Mouse (Mus musculus) liver, postnatal 0 days (tissue): ENCODE measurements around the gene Gm20388. TPM values are rescaled to one million over a fixed set of nuclear protein-coding genes. Genes with fewer than 3 reads are reported as not detected.
"Not testable (repeated sequence)": the region's sequence is repeated elsewhere in the genome, so short reads cannot be mapped to it uniquely, and the experiment has no call there.

Source experiments
- ATAC-seq: fragments of 200-750 bp; cut with Nextera tagmentation; 2 replicates; pipeline ENCODE4 v1.8.0; 2017; ENCODE audit warnings: mild to moderate bottlenecking, moderate library complexity
- DNase-seq: peaks from one replicate; pipeline ENCODE4 v3.0.0-alpha.2; 2016
- H3K27ac ChIP-seq: fragments of 300-500 bp; sonication (generic); 2 replicates; pipeline ENCODE4 v1.5.1; 2014; ENCODE audit warnings: antibody characterized with exemption, moderate library complexity, mild to moderate bottlenecking, low read depth
- H3K27me3 ChIP-seq: fragments of 300-500 bp; sonication (generic); 2 replicates; pipeline ENCODE4 v1.6.1; 2014; ENCODE audit warnings: low read length, control low read depth, mixed read lengths; ENCODE audit not compliant: insufficient read depth
- H3K36me3 ChIP-seq: fragments of 300-500 bp; sonication (generic); replicated peaks from 2 replicates; pipeline ENCODE4 v1.6.1; 2014; ENCODE audit warnings: mild to moderate bottlenecking, control low read depth, low read length, moderate library complexity, mixed read lengths; ENCODE audit not compliant: insufficient read depth
- H3K4me1 ChIP-seq: fragments of 300-500 bp; sonication (generic); 2 replicates; pipeline ENCODE4 v1.6.1; 2014; ENCODE audit warnings: antibody characterized with exemption, mild to moderate bottlenecking, control low read depth; ENCODE audit not compliant: insufficient read depth
- H3K4me2 ChIP-seq: fragments of 300-500 bp; sonication (generic); 2 replicates; pipeline ENCODE4 v1.6.1; 2014; ENCODE audit warnings: low read depth, mild to moderate bottlenecking, low read length, moderate library complexity, mixed read lengths
- H3K4me3 ChIP-seq: fragments of 300-500 bp; sonication (generic); 2 replicates; pipeline ENCODE4 v1.5.1; 2014; ENCODE audit warnings: low read depth, low read length
- H3K9ac ChIP-seq: fragments of 300-500 bp; sonication (generic); replicated peaks from 2 replicates; pipeline ENCODE4 v1.6.1; 2014; ENCODE audit warnings: mild to moderate bottlenecking, moderate library complexity
- H3K9me3 ChIP-seq: fragments of 300-500 bp; sonication (generic); 2 replicates; pipeline ENCODE4 v1.6.1; 2016; ENCODE audit warnings: mild to moderate bottlenecking, control low read depth, low read length, mixed read lengths
- CTCF ChIP-seq: sonication (generic); IDR thresholded peaks from 2 replicates; pipeline ENCODE4 v1.5.1; 2016; ENCODE audit warnings: antibody characterized with exemption, low read depth
- EP300 ChIP-seq: IDR thresholded peaks from 2 replicates; pipeline ENCODE4 v1.6.1; 2016; ENCODE audit warnings: antibody characterized with exemption, low read depth, mild to moderate bottlenecking
- WGBS: fragments of 180-500 bp; shearing (Covaris S2); extraction: QIAGEN DNeasy Blood & Tissue Kit; methylation state at CpG from one replicate; pipeline ENCODE4 v1.1.7; 2014; ENCODE audit not compliant: insufficient replicate concordance; 5-methylcytosine and 5-hydroxymethylcytosine counted together
- polyA plus RNA-seq: library from polyadenylated mRNA; unstranded; fragments of >200 nt; fragmentation: Nextera tagmentation; extraction: Ambion mirVana; gene quantifications from 2 replicates; pipeline ENCODE4 v1.2.1, GENCODE M21; 2015

The Gm20388 gene
- polyA plus RNA-seq, 1 experiment from 2014 or later = not detected

DNA sequence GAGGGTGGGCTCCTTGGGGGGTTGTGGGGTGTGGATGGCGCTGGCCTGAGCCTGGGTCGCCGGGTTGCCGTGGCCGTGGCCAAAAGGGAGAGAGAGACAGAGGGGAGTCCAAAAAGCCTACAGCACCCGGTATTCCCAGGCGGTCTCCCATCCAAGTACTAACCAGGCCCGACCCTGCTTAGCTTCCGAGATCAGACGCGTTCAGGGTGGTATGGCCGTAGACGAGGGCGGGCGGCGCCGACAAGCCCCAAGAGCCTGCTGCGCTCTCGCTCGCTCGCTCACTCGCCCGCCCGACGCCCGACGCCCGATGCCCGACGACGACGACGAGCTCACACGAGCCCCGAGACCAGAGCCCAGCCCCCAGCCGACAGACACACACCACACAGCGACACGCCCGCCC is 3712.9 kb downstream of the Gm20388 start:
- not testable (repeated sequence) for H3K4me1 ChIP-seq, H3K9ac ChIP-seq, H3K4me3 ChIP-seq, H3K4me2 ChIP-seq, H3K36me3 ChIP-seq, H3K27ac ChIP-seq, DNase-seq, H3K9me3 ChIP-seq
- no CpG with 5 or more reads among the region's 39 CpGs for WGBS
- peaks cover 20% of the 10 kb centered on the region for H3K27me3 ChIP-seq
- peak; percentile 52; the same call in 1 of the 2 replicates for ATAC-seq

DNA sequence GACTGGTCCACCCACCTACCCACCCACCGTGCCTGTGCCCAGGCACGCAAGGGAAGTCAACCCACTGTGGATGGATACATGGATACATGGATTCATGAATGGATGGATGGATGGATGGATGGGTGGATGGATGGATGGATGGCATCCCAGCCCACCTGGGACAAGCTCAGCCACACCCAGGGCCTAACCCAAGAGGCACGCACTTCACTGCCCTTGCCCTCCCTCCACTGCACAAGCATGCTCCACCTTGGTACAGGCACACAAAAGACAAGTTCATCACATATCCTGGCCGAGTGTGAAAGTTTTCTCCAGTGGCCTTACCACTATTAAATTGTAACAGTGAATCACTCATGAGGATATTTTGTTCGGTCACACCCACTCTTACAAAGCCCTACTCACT is 3713.6 kb downstream of the Gm20388 start:
- no peak overlapping the region for H3K4me2 ChIP-seq
- no peaks in the 10 kb centered on the region for H3K36me3 ChIP-seq
- no peak for TF ChIP-seq EP300
- DNase-seq = no peak
- no peak for ATAC-seq
- peaks cover 4% of the 10 kb centered on the region for H3K4me1 ChIP-seq
- WGBS = 74% methylated on average over 5 of the region's 5 CpGs
- H3K9ac ChIP-seq = no peak overlapping the region
- no peak overlapping the region for H3K4me3 ChIP-seq
- H3K27me3 ChIP-seq = peaks cover 17% of the 10 kb centered on the region
- no peaks in the 10 kb centered on the region for H3K9me3 ChIP-seq
- H3K27ac ChIP-seq = no peak overlapping the region

DNA sequence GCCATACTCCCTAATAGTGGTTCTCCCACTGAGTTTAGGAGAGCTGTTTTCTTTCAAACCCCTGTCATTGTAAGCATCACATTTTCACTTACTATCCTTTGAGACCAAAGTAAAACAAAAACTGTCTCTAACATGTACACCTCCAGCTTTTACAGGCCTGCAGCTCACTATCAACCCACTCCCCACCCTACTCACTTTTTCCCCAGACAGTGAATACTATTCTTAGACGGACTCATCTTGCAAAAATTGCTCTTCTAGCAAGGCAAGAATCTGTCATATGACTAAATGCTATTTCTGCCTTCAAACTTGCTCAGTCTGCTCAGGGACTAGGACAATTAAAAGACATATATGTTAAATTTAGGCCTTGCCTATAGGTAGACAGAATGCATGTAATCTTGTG is 3714.1 kb downstream of the Gm20388 start:
- H3K9me3 ChIP-seq = no peaks in the 10 kb centered on the region
- 47% methylated on average over 1 of the region's 1 CpGs for WGBS
- no peak overlapping the region for H3K27ac ChIP-seq
- no peak for DNase-seq
- peaks cover 4% of the 10 kb centered on the region for H3K4me1 ChIP-seq
- peaks cover 17% of the 10 kb centered on the region for H3K27me3 ChIP-seq
- no peak for ATAC-seq
- H3K4me2 ChIP-seq = no peak overlapping the region
- H3K9ac ChIP-seq = no peak overlapping the region
- TF ChIP-seq CTCF = no peak
- TF ChIP-seq EP300 = no peak
- no peaks in the 10 kb centered on the region for H3K36me3 ChIP-seq
- no peak overlapping the region for H3K4me3 ChIP-seq

DNA sequence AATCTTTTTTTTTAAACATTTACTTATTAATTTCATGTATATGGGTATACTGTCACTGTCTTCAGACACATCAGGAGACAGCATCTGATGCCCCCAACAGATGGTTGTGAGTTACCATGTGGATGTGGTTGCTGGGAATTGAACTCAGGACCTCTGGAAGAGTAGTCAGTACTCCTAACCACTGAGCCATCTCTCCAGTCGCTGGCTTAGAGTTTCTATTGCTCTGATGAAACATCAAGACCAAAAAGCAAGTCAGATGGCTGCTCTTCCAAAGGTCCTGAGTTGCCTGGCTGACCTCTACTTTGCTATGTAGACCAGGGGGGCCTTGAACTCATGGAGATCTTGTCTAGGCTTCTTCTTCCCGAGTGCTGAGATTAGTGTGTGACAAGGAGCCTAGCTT is 3715.1 kb downstream of the Gm20388 start:
- Histone ChIP-seq H3K4me1 (peaks cover 4% of the 10 kb centered on the region), H3K4me3 (no peak overlapping the region), H3K36me3 (no peaks in the 10 kb centered on the region), H3K27ac (no peak overlapping the region), H3K9ac (no peak overlapping the region), H3K9me3 (no peaks in the 10 kb centered on the region), H3K27me3 (peaks cover 23% of the 10 kb centered on the region), H3K4me2 (no peak overlapping the region)
- DNase-seq (no peak), ATAC-seq (no peak)
- no peak for TF ChIP-seq CTCF
- no peak for TF ChIP-seq EP300
- 37% methylated on average over 2 of the region's 2 CpGs for WGBS

DNA sequence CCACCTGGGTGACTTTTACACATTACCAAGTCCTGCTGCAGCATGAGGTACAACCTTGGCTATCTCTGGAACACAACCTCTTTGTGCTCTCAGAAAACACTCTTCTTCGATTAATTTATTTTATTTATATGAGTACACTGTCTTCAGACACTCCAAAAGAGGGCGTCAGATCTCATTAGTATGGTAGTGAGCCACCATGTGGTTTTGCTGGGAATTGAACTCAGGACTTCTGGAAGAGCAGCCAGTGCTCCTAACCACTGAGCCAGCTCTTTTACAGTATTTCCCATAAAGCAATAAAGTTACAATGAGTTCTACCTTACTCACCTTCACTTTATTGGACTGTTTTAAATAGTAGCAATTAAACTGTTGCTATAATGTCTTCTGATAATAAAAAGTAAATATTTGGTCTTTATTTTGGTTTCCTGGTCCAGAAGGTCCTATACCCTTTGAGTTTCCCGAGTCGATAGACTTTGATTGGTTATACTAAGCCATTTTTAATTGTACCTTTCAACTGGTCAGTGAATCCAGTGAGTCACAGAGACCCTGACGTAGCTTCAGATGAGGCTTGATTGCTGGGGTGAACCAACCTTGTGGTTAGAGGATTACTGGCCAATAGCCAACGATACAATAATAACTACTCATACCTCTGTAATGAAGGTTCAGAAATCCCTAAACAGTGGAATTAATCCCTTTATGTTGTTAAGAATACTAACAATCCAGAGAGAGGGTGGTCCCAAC is 3716.9 kb downstream of the Gm20388 start:
- H3K4me3 ChIP-seq = no peak overlapping the region
- no peak overlapping the region for H3K27ac ChIP-seq
- TF ChIP-seq EP300 = no peak
- no peak for TF ChIP-seq CTCF
- DNase-seq = no peak
- H3K4me2 ChIP-seq = no peak overlapping the region
- H3K4me1 ChIP-seq = peaks cover 4% of the 10 kb centered on the region
- no peaks in the 10 kb centered on the region for H3K36me3 ChIP-seq
- 57% methylated on average over 6 of the region's 6 CpGs for WGBS
- H3K27me3 ChIP-seq = peaks cover 23% of the 10 kb centered on the region
- no peaks in the 10 kb centered on the region for H3K9me3 ChIP-seq
- peak; percentile 62 for ATAC-seq
- no peak overlapping the region for H3K9ac ChIP-seq

DNA sequence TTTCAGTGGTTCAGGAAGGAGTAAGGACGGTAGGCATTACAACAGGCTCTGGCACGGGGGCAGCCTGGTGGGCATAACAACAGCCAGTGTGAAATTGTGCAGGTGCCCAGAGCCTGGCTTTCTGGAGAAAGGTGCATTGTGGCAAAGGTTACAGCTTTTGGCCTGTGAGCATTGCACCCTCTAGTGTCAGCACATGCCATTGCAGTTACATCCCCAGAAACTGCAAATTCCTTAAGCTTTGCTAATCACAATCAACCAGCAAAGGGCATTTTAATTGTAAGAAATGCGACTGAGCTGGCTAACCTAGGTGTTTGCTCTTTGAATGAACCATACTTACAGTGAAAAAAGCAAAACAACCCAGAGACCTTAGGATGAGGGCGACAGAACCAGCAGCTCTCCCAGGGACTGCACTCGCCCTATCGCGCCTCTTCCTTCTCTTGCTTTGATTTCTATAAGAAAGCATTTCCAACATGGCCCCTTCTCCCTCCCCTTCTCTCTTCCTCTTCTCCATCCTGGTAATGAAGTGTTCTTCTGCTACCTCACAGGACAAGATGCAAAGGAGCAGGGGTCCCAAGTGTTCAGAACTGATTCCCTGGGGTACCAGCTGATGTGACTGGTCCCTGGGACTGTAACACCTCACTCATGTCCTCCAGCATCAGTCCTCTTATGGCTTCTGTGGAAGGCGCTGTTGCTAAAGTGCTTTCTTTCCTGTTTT is 3717.8 kb downstream of the Gm20388 start:
- peaks cover 23% of the 10 kb centered on the region for H3K27me3 ChIP-seq
- H3K4me2 ChIP-seq = peak overlapping the region; percentile 63
- TF ChIP-seq EP300 (no peak), CTCF (peak; percentile 88)
- ATAC-seq (peak; percentile 84), DNase-seq (peak; percentile 63)
- peak overlapping the region; percentile 21; the same call in 1 of the 2 replicates for H3K4me3 ChIP-seq
- WGBS = 5% methylated on average over 8 of the region's 8 CpGs
- 0 out of 2 replicates have a peak overlapping the region, but pooled peaks have one; percentile 34 for H3K27ac ChIP-seq
- H3K4me1 ChIP-seq = peaks cover 4% of the 10 kb centered on the region
- no peaks in the 10 kb centered on the region for H3K9me3 ChIP-seq
- no peaks in the 10 kb centered on the region for H3K36me3 ChIP-seq
- peak overlapping the region; percentile 38 for H3K9ac ChIP-seq
